Mouse (Mus musculus) R1 (cell line): Measurements from ENCODE around the gene Syngr2.
"Not testable (repeated sequence)": the region's sequence is repeated elsewhere in the genome, so short reads cannot be mapped to it uniquely, and the experiment has no call there.

Experiments
- DNase-seq: peaks from one replicate; pipeline ENCODE4 v3.0.0-alpha.2; 2018; ENCODE audit warnings: low read depth, low spot score

Syngr2 gene

GRCm38 (mm10) chr11:117781199-117781821 is 28.2 kb upstream of the Syngr2 start:
- DNase-seq: no peak

- DNase-seq: no peak
Observed at GRCm38 (mm10) chr11:117781993-117782704, 27.3 kb upstream of the Syngr2 start, which contains the start of the genes Tmc8 and Tmc6. TSS of gene Tmc8 (plus strand) at chr11:117782076. TSS of gene Tmc6 (minus strand) at chr11:117782198.

- no peak for DNase-seq
Observed at GRCm38 (mm10) chr11:117782705-117783034, 26.8 kb upstream of the Syngr2 start.

DNA sequence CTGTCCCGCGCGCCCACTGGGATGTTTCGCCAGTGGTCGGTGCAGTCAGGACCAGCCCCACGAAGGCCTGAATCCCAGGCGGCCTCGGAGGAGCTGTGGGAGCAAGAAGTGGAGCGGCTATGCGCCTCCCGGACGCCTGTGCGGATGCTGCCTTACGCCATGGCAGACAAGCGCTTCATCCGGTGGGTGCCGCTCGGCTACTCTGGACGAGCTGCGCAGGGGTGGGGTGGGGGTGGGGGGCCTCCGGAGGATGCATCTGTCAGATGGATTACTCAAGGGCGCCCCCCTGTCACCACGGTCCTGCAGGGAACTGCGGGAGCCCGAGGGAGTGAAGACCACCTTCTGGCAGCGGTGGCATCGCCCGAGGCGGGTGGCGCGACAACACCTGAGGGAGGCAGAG is 26.4 kb upstream of the Syngr2 start:
- DNase-seq: peak; percentile 63

DNA sequence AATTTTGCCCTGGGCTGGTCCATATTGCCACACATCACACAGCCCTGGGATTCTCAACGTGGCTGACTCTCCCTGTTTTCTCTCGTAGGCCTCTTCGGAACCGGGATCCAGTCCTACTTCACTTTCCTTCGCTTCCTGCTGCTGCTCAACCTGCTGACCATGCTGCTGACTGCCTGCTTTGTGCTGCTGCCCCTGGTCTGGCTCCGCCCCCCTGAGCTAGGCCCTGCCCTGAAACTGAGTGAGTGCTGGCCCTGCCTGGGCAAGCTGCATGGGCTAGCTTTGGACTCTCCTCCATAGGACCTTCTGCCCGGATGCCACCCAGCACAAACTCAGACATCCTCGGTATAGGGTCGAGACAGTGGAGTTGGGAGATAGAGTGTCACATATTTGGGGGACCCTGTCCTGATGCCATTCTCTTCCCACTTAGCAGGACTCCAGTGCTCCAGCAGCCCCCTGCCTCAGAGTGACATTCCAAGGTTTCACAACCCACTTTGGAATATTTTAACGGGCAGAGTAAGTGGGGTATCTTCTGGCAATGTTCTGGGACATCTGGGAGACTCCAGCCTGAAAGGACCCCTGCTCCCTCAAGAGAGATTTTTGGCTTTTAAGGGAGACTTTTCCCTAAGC is 25.7 kb upstream of the Syngr2 start:
- no peak for DNase-seq

- peak; percentile 88 for DNase-seq
Observed at GRCm38 (mm10) chr11:117786294-117786693, 23.2 kb upstream of the Syngr2 start.

- DNase-seq: not testable (repeated sequence)
Observed at GRCm38 (mm10) chr11:117788481-117788880, 21.0 kb upstream of the Syngr2 start.

DNA sequence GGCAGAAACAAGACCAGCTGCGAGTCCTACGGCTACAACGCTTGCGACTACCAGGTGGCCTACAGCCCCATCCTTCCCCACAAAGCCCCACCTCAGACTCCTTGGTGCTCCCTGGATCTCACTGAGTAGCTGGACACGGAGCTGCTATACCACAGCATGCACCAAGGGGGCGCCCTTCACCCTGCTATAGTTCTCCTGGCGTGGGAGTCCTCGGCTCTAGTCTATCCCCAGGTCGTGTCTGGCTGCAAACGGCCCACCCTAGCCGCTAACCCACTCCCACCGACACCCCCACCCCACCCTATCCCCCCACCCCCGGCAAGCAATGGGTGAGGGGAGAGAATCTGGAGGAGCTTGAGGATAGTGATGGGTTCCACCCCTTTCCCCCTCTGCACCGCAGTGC is 19.2 kb upstream of the Syngr2 start:
- DNase-seq: peak; percentile 83

DNA sequence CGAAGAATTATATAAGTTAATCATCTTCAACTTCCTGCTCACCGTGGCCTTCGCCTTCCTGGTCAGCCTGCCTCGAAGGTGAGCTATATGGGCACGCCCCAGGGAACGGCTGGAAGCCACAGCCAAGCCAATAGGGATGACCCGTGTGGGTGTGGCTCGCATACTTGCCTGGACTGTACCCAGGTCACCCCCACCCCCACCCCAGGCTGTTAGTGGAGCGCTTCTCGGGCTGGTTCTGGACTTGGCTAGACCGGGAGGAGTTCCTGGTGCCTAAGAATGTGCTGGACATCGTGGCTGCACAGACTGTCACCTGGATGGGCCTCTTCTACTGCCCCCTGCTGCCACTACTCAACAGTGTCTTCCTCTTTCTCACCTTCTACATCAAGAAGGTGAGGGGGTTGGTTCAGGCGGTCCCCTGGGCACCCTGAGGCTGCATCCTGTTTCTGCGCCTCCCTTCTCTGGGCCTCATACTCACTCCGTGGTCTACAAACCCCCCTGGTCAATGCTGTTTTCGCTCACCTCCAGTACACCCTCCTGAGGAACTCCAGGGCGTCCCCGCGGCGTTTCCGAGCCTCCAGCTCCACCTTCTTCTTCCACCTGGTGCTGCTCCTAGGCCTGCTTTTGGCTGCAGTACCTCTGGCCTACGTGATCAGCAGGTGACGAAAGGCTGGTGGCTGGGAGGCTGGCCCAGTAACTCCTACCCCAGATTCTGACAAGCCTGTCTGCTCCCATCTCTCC is 18.6 kb upstream of the Syngr2 start:
- DNase-seq: peak; percentile 78

DNA sequence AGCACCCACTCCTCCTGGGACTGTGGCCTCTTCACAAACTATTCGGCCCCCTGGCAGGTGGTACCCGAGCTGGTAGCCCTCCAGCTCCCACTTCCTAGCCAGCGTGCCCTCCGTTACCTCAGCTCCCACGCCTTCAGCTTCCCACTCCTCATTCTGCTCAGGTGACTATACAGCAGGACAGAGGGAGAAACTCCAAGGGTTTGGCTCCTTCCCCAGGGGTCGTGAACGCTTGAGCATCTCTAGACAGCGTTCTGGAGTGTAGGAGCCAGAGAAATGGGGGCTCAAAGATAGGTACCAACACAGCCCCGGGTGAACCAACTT is 18.1 kb upstream of the Syngr2 start:
- DNase-seq: no peak

DNA sequence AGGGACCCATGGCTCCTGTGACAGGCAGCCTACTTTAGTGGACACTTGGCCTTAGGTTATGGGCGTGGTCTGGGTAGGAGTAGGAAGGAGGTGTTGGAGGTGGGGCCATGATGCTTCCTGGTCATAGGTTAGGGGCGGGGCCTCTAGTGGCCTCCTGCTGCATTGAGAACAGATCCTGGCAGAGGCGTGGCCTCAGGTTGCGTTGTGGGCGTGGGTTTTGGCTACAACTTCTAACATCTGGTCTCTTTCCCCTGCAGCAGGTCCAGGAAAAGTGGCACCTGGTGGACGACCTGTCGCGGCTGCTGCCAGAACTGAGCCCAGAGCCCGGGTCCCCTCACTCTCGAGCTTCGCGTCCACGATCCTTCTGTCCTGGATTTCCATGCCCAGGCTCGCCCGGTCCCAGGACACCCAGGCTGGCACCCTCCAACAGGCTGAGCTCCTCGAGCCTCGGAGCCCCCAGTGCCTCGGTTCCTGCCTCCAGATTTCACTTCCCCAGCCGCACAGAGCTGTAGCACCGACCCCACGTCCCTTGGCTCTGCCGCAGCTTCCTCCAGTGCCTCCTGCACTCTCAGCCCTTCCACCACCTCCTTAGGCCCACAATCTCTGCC is 17.1 kb upstream of the Syngr2 start:
- peak; percentile 98 for DNase-seq

GRCm38 (mm10) chr11:117794035-117794551 is 15.4 kb upstream of the Syngr2 start:
- DNase-seq: no peak

GRCm38 (mm10) chr11:117796954-117797353 is 12.5 kb upstream of the Syngr2 start:
- DNase-seq: no peak

GRCm38 (mm10) chr11:117797511-117798159 is 11.8 kb upstream of the Syngr2 start, which contains the start of gene 6030468B19Rik:
TSS of gene 6030468B19Rik (plus strand) at chr11:117797660.
- no peak for DNase-seq

- DNase-seq: no peak
Observed at GRCm38 (mm10) chr11:117798160-117798541, 11.3 kb upstream of the Syngr2 start.

- DNase-seq: no peak
Observed at GRCm38 (mm10) chr11:117799174-117799573, 10.3 kb upstream of the Syngr2 start.

GRCm38 (mm10) chr11:117800038-117800437 is 9.4 kb upstream of the Syngr2 start:
- DNase-seq: no peak

- DNase-seq: no peak
Observed at GRCm38 (mm10) chr11:117801650-117802049, 7.8 kb upstream of the Syngr2 start.

- no peak for DNase-seq
Observed at GRCm38 (mm10) chr11:117803166-117803688, 6.2 kb upstream of the Syngr2 start.

DNA sequence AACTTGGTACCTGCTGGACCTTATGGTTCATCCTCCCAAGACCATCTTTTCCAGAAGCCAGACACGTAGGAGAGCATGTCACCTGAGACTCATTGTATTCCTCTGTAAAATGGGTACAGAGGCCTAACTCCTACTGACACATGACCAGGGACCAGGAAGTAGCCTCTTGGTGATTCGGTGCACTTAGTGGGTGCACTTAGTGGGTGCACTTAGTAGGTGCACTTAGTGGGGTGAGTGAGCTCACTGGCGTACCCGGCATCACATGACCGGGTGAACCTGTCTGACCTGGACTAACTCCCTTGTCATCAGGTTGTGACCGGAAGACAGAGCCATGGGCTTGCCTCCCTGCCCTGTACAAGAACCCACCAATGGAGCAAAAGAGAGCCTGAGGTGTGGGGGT is 2.7 kb upstream of the Syngr2 start:
- no peak for DNase-seq
